Mouse (Mus musculus) C2C12 (cell line): Measurements from ENCODE around the gene Dntt.

Experiments
- CEBPB ChIP-seq: IDR thresholded peaks from one replicate; pipeline ENCODE4 v1.6.1; 2011; ENCODE audit warnings: low read depth, mild to moderate bottlenecking, control low read depth, moderate library complexity
- CTCF ChIP-seq: IDR thresholded peaks from one replicate; pipeline ENCODE4 v1.5.1; 2011; ENCODE audit not compliant: control insufficient read depth, insufficient read depth, insufficient read length
- MYOD1 ChIP-seq: IDR thresholded peaks from one replicate; pipeline ENCODE4 v1.6.1; 2011; ENCODE audit warnings: low read depth; ENCODE audit not compliant: control insufficient read depth, insufficient read length
- MYOG ChIP-seq: IDR thresholded peaks from one replicate; pipeline ENCODE4 v1.6.1; 2011; ENCODE audit not compliant: control insufficient read depth, insufficient read length; ENCODE audit errors: extremely low read depth
- USF1 ChIP-seq: IDR thresholded peaks from one replicate; pipeline ENCODE4 v1.6.1; 2011; ENCODE audit warnings: low read depth, mild to moderate bottlenecking, control low read depth, moderate library complexity

DNA sequence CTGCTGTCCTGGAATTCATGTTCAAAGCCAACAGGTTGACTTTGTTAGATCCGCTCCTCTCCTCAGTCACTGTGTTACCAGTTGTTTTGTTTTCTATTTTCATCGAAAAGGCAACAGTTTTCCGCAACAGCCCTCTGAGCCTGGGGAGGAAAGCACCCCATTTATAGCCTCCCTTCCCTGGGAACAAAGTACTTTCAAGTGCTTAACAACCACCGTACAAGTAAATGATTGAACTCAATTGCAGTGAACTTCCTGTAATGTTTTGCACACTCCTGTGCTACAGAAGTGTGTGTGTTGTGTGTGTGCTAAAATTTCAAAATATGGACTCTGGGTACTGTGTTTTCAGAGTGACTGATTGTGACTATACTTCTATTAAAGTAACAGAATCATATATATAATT is 21.3 kb upstream of the Dntt start:
- TF ChIP-seq CTCF (no peak), CEBPB (no peak), MYOG (no peak), USF1 (no peak), MYOD1 (no peak)
